25 mouse cellular contexts compared by ENCODE assay signal in genomic region chr19:23941422-23941949, GRCm38 (mm10).
A peak's percentile ranks its signal among the peaks of the same experiment; 100 is the strongest.
DNase-seq lines count a peak whose midpoint lies in the region; ATAC-seq and TF ChIP-seq lines count a peak whose summit lies in the region.
"Had no signal": no experiment of that assay in that cellular context is flagged by ENCODE, and none has a peak within 500 bp of the region (broad histone marks: within the 10 kb centered on the region; RNA-seq: fewer than 3 reads in every experiment).

No protein-coding gene starts in this region.

- WGBS in hindbrain, postnatal 0 days, result 55% methylated on average over 12 of the region's 12 CpGs
- 79% methylated on average over 12 of the region's 12 CpGs for WGBS in hindbrain, embryonic 10.5 days
- 68% methylated on average over 12 of the region's 12 CpGs for WGBS in forebrain, embryonic 10.5 days
- 27% methylated on average over 12 of the region's 12 CpGs for WGBS in forebrain, embryonic 15.5 days
- 54% methylated on average over 12 of the region's 12 CpGs for WGBS in neural tube, embryonic 14.5 days

- H3K36me3 ChIP-seq in hindbrain, postnatal 0 days (ENCODE audit: insufficient read depth, low read length), result peaks cover 46% of the 10 kb centered on the region
- no peaks in the 10 kb centered on the region for H3K36me3 ChIP-seq in hindbrain, embryonic 10.5 days
- H3K36me3 ChIP-seq in forebrain, embryonic 10.5 days (replicated peaks), result no peaks in the 10 kb centered on the region
- peaks cover 28% of the 10 kb centered on the region for H3K36me3 ChIP-seq in forebrain, embryonic 15.5 days
- peaks cover 39% of the 10 kb centered on the region for H3K36me3 ChIP-seq in neural tube, embryonic 14.5 days (ENCODE audit: control insufficient read depth, insufficient read depth, low read length)
- H3K36me3 ChIP-seq: embryonic facial prominence, embryonic 15.5 days; limb, embryonic 15.5 days; liver, embryonic 15.5 days; lung, embryonic 15.5 days had no signal

- peak; percentile 41; the same call in 1 of the 2 replicates for ATAC-seq in hindbrain, postnatal 0 days
- peak; percentile 63 for ATAC-seq in forebrain, embryonic 15.5 days (replicated peaks)
- ATAC-seq in neural tube, embryonic 14.5 days (ENCODE audit: low read depth), result 0 out of 2 replicates have a peak, but pooled peaks have one; percentile 54

- no peak overlapping the region for H3K9ac ChIP-seq in hindbrain, postnatal 0 days (replicated peaks; ENCODE audit: low read length)
- H3K9ac ChIP-seq in forebrain, embryonic 15.5 days (replicated peaks), result no peak overlapping the region
- no peak overlapping the region for H3K9ac ChIP-seq in neural tube, embryonic 14.5 days (replicated peaks; ENCODE audit: low read depth, low read length)
- H3K9ac ChIP-seq: embryonic facial prominence, embryonic 15.5 days; hindbrain, embryonic 14.5 days; limb, embryonic 15.5 days; liver, embryonic 15.5 days; lung, embryonic 15.5 days had no signal

- H3K9me3 ChIP-seq in hindbrain, postnatal 0 days (ENCODE audit: low read length), result no peaks in the 10 kb centered on the region
- no peaks in the 10 kb centered on the region for H3K9me3 ChIP-seq in hindbrain, embryonic 10.5 days
- no peaks in the 10 kb centered on the region for H3K9me3 ChIP-seq in forebrain, embryonic 10.5 days
- no peaks in the 10 kb centered on the region for H3K9me3 ChIP-seq in forebrain, embryonic 15.5 days
- no peaks in the 10 kb centered on the region for H3K9me3 ChIP-seq in neural tube, embryonic 14.5 days (ENCODE audit: control insufficient read depth, low read length)
- H3K9me3 ChIP-seq: embryonic facial prominence, embryonic 15.5 days; limb, embryonic 15.5 days; liver, embryonic 15.5 days; lung, embryonic 15.5 days; megakaryocyte, embryonic 14.5 days had no signal

- no peaks in the 10 kb centered on the region for H3K27me3 ChIP-seq in hindbrain, postnatal 0 days (ENCODE audit: insufficient read depth, low read length)
- peaks cover under 1% of the 10 kb centered on the region; the same call in 1 of the 2 replicates for H3K27me3 ChIP-seq in hindbrain, embryonic 10.5 days (ENCODE audit: insufficient read depth, poor library complexity, severe bottlenecking)
- H3K27me3 ChIP-seq in forebrain, embryonic 10.5 days (ENCODE audit: poor library complexity, severe bottlenecking), result peaks cover 1% of the 10 kb centered on the region; the same call in 1 of the 2 replicates
- H3K27me3 ChIP-seq in forebrain, embryonic 15.5 days, result no peaks in the 10 kb centered on the region
- H3K27me3 ChIP-seq in neural tube, embryonic 14.5 days (ENCODE audit: control insufficient read depth, insufficient read depth, low read length), result no peaks in the 10 kb centered on the region
- H3K27me3 ChIP-seq: embryonic facial prominence, embryonic 15.5 days; limb, embryonic 15.5 days; liver, embryonic 15.5 days; lung, embryonic 15.5 days had no signal

- H3K4me2 ChIP-seq in hindbrain, postnatal 0 days (ENCODE audit: low read depth, low read length), result no peak overlapping the region
- no peak overlapping the region for H3K4me2 ChIP-seq in forebrain, embryonic 15.5 days (replicated peaks)
- no peak overlapping the region for H3K4me2 ChIP-seq in neural tube, embryonic 14.5 days (ENCODE audit: low read depth, low read length)
- H3K4me2 ChIP-seq: embryonic facial prominence, embryonic 15.5 days; hindbrain, embryonic 14.5 days; limb, embryonic 15.5 days; liver, embryonic 15.5 days; lung, embryonic 15.5 days had no signal

- peak; percentile 43 for DNase-seq in hindbrain, postnatal 0 days (ENCODE audit: low spot score)
- no peak for DNase-seq in hindbrain, embryonic 10.5 days (ENCODE audit: low spot score)
- no peak for DNase-seq in forebrain, embryonic 10.5 days (ENCODE audit: extremely low spot score, low spot score)
- no peak for DNase-seq in spleen, postnatal 36 days (ENCODE audit: low spot score in 2 of 2)
- no peak for DNase-seq in right cerebral cortex, adult 2 months (ENCODE audit: low spot score in 2 of 2)
- DNase-seq: adrenal gland, adult 2 months; cerebellum, adult 11-12 months; cerebellum, postnatal 14 days; gastrocnemius, postnatal 10 days; heart, adult 2 months; kidney, adult 2 months; kidney, postnatal 10 days; left cerebral cortex, postnatal 4 days; lung, postnatal 36 days; right cerebral cortex, postnatal 25 days; thymus, postnatal 25 days had no signal

- H3K4me1 ChIP-seq in hindbrain, postnatal 0 days (ENCODE audit: insufficient read depth, low read length), result no peaks in the 10 kb centered on the region
- peaks cover 13% of the 10 kb centered on the region; the same call in 1 of the 2 replicates for H3K4me1 ChIP-seq in hindbrain, embryonic 10.5 days (replicated peaks)
- H3K4me1 ChIP-seq in forebrain, embryonic 10.5 days, result peaks cover 18% of the 10 kb centered on the region
- H3K4me1 ChIP-seq in forebrain, embryonic 15.5 days, result 0 out of 2 replicates have a peak, but pooled peaks cover 4% of the 10 kb centered on the region
- no peaks in the 10 kb centered on the region for H3K4me1 ChIP-seq in neural tube, embryonic 14.5 days (ENCODE audit: control insufficient read depth, insufficient read depth, low read length)
- H3K4me1 ChIP-seq: embryonic facial prominence, embryonic 15.5 days; limb, embryonic 15.5 days; liver, embryonic 15.5 days; lung, embryonic 15.5 days; megakaryocyte, embryonic 14.5 days had no signal

- TF ChIP-seq CTCF in hindbrain, postnatal 0 days (IDR thresholded peaks at IDR 0.05; ENCODE audit: low read depth), result no peak

- H3K4me3 ChIP-seq in hindbrain, postnatal 0 days (ENCODE audit: low read length), result no peak overlapping the region
- no peak overlapping the region for H3K4me3 ChIP-seq in hindbrain, embryonic 10.5 days
- H3K4me3 ChIP-seq in forebrain, embryonic 10.5 days, result no peak overlapping the region
- no peak overlapping the region for H3K4me3 ChIP-seq in forebrain, embryonic 15.5 days
- H3K4me3 ChIP-seq in neural tube, embryonic 14.5 days (ENCODE audit: low read depth, low read length), result no peak overlapping the region
- H3K4me3 ChIP-seq: embryonic facial prominence, embryonic 15.5 days; heart, adult 2 months; limb, embryonic 15.5 days; liver, embryonic 15.5 days; lung, embryonic 15.5 days; megakaryocyte, embryonic 14.5 days; myocyte had no signal

- H3K27ac ChIP-seq in hindbrain, postnatal 0 days, result peak overlapping the region; percentile 32; the same call in 1 of the 2 replicates
- no peak overlapping the region for H3K27ac ChIP-seq in hindbrain, embryonic 10.5 days
- peak overlapping the region; percentile 37; the same call in 1 of the 2 replicates for H3K27ac ChIP-seq in forebrain, embryonic 10.5 days
- no peak overlapping the region for H3K27ac ChIP-seq in forebrain, embryonic 15.5 days (replicated peaks)
- H3K27ac ChIP-seq in neural tube, embryonic 14.5 days (ENCODE audit: low read depth, low read length), result no peak overlapping the region
- H3K27ac ChIP-seq: embryonic facial prominence, embryonic 15.5 days; heart, adult 2 months; limb, embryonic 15.5 days; liver, embryonic 15.5 days; lung, embryonic 15.5 days had no signal

Comparison
In these comparisons a context has a peak if more than half of its experiments do, and no peak if none do; other contexts are left out.
1. H3K27ac ChIP-seq: peak in hindbrain, postnatal 0 days (single experiment) and forebrain, embryonic 10.5 days (single experiment); none in hindbrain, embryonic 10.5 days (single experiment), forebrain, embryonic 15.5 days (single experiment) and neural tube, embryonic 14.5 days (single experiment).
2. Peak in every context shown above with its lines, with median percentiles within 50 percentile points of each other: ATAC-seq.